Mouse (Mus musculus): Measurements from ENCODE around the gene Napa. TPM values are rescaled to one million over a fixed set of nuclear protein-coding genes. Genes with fewer than 3 reads are reported as not detected.

The Napa gene
- polyA plus RNA-seq, 1 experiment from 2014 or later = 178 TPM

- H3K9me3 ChIP-seq (replicated peaks; ENCODE audit: low read length) = no peaks in the 10 kb centered on the region
- ATAC-seq (replicated peaks; ENCODE audit: low FRiP score, low read depth) (no peak), DNase-seq (ENCODE audit: low spot score) (no peak)
- H3K4me1 ChIP-seq (replicated peaks; ENCODE audit: insufficient read depth, low read length) = peaks cover 9% of the 10 kb centered on the region; the same call in 1 of the 2 replicates
- H3K36me3 ChIP-seq (ENCODE audit: insufficient read depth, low read length) = peaks cover 6% of the 10 kb centered on the region; the same call in 1 of the 2 replicates
- no peak overlapping the region for H3K27ac ChIP-seq
- H3K9ac ChIP-seq (ENCODE audit: low read depth, low read length) = no peak overlapping the region
- H3K4me3 ChIP-seq (replicated peaks; ENCODE audit: low read depth, low read length) = no peak overlapping the region
- TF ChIP-seq CTCF (IDR thresholded peaks at IDR 0.05; ENCODE audit: low read depth) = no peak
- 66% methylated on average over 5 of the region's 5 CpGs for WGBS
- H3K27me3 ChIP-seq (ENCODE audit: insufficient read depth, low read length) = no peaks in the 10 kb centered on the region
- peak overlapping the region; percentile 83 for H3K4me2 ChIP-seq (ENCODE audit: low read length)
Measured at GRCm38 (mm10) chr7:16128899-16129298, 30.6 kb downstream of the Napa start.

GRCm38 (mm10) chr7:16129421-16129845 is 31.2 kb downstream of the Napa start, which contains the start of gene Slc8a2:
Gene Slc8a2, plus strand, starts transcription at chr7:16129826.
- no peak within 1 kb of the TSS; the same call in 1 of the 2 replicates for H3K27ac ChIP-seq
- H3K36me3 ChIP-seq (ENCODE audit: insufficient read depth, low read length) = peaks cover 6% of the 10 kb centered on the region; the same call in 1 of the 2 replicates
- peak within 1 kb of the TSS; percentile 45 for H3K4me3 ChIP-seq (replicated peaks; ENCODE audit: low read depth, low read length)
- H3K9ac ChIP-seq (ENCODE audit: low read depth, low read length) = peak within 1 kb of the TSS; percentile 57
- DNase-seq (ENCODE audit: low spot score) (peak; percentile 90), ATAC-seq (replicated peaks; ENCODE audit: low FRiP score, low read depth) (peak; percentile 89)
- no peaks in the 10 kb centered on the region for H3K9me3 ChIP-seq (replicated peaks; ENCODE audit: low read length)
- WGBS = under 1% methylated on average over 12 of the region's 12 CpGs
- TF ChIP-seq CTCF (IDR thresholded peaks at IDR 0.05; ENCODE audit: low read depth) = peak; percentile 3; the same call in 1 of the 2 replicates
- H3K27me3 ChIP-seq (ENCODE audit: insufficient read depth, low read length) = no peaks in the 10 kb centered on the region
- peaks cover 9% of the 10 kb centered on the region; the same call in 1 of the 2 replicates for H3K4me1 ChIP-seq (replicated peaks; ENCODE audit: insufficient read depth, low read length)
- peak within 1 kb of the TSS; percentile 83 for H3K4me2 ChIP-seq (ENCODE audit: low read length)

- Histone ChIP-seq H3K27ac (no peak overlapping the region; the same call in 1 of the 2 replicates), H3K9me3 (replicated peaks; ENCODE audit: low read length) (no peaks in the 10 kb centered on the region), H3K27me3 (ENCODE audit: insufficient read depth, low read length) (no peaks in the 10 kb centered on the region), H3K4me3 (replicated peaks; ENCODE audit: low read depth, low read length) (peak overlapping the region; percentile 45), H3K36me3 (ENCODE audit: insufficient read depth, low read length) (peaks cover 1% of the 10 kb centered on the region; the same call in 1 of the 2 replicates), H3K4me1 (replicated peaks; ENCODE audit: insufficient read depth, low read length) (peaks cover 9% of the 10 kb centered on the region; the same call in 1 of the 2 replicates), H3K9ac (ENCODE audit: low read depth, low read length) (peak overlapping the region; percentile 57), H3K4me2 (ENCODE audit: low read length) (peak overlapping the region; percentile 83)
- peak; percentile 87 for DNase-seq (ENCODE audit: low spot score)
- peak; percentile 72 for ATAC-seq (replicated peaks; ENCODE audit: low FRiP score, low read depth)
- WGBS = 1% methylated on average over 33 of the region's 38 CpGs
- no peak for TF ChIP-seq CTCF (IDR thresholded peaks at IDR 0.05; ENCODE audit: low read depth)
Measured at GRCm38 (mm10) chr7:16129846-16130691, 31.8 kb downstream of the Napa start.

GRCm38 (mm10) chr7:16130956-16131634 is 32.8 kb downstream of the Napa start:
- peak overlapping the region; percentile 83; the same call in 1 of the 2 replicates for H3K4me2 ChIP-seq (ENCODE audit: low read length)
- ATAC-seq (replicated peaks; ENCODE audit: low FRiP score, low read depth) = no peak
- DNase-seq (ENCODE audit: low spot score) = no peak
- no peak overlapping the region for H3K27ac ChIP-seq
- no peaks in the 10 kb centered on the region for H3K9me3 ChIP-seq (replicated peaks; ENCODE audit: low read length)
- WGBS = 27% methylated on average over 13 of the region's 13 CpGs
- H3K9ac ChIP-seq (ENCODE audit: low read depth, low read length) = no peak overlapping the region
- H3K4me3 ChIP-seq (replicated peaks; ENCODE audit: low read depth, low read length) = peak overlapping the region; percentile 45; the same call in 1 of the 2 replicates
- H3K27me3 ChIP-seq (ENCODE audit: insufficient read depth, low read length) = no peaks in the 10 kb centered on the region
- H3K4me1 ChIP-seq (replicated peaks; ENCODE audit: insufficient read depth, low read length) = peaks cover 9% of the 10 kb centered on the region; the same call in 1 of the 2 replicates
- H3K36me3 ChIP-seq (ENCODE audit: insufficient read depth, low read length) = no peaks in the 10 kb centered on the region
- no peak for TF ChIP-seq CTCF (IDR thresholded peaks at IDR 0.05; ENCODE audit: low read depth)

GRCm38 (mm10) chr7:16132161-16132581 is 33.9 kb downstream of the Napa start:
- DNase-seq (ENCODE audit: low spot score) = no peak

DNA sequence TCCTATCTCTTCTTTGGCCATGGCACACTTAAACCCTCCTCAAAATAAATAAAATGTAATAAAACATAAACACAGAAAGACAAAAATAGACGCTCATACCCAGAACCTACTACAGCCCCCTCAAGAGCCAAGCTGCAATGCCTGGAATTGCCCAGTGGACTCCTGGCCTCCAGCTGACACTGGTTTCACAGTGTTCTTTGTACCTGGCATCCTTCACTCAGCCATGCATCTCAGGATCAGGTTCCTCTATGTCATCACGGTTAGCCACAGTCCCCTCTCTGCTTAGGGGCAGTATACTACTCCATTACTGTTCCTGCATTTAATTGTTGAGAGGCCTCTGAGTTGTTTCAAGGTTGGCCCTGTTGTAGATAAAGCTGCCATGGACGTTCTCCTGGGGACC is 34.7 kb downstream of the Napa start:
- Histone ChIP-seq H3K9ac (ENCODE audit: low read depth, low read length) (no peak overlapping the region), H3K27me3 (ENCODE audit: insufficient read depth, low read length) (no peaks in the 10 kb centered on the region), H3K9me3 (replicated peaks; ENCODE audit: low read length) (no peaks in the 10 kb centered on the region), H3K4me3 (replicated peaks; ENCODE audit: low read depth, low read length) (no peak overlapping the region), H3K27ac (no peak overlapping the region), H3K4me2 (ENCODE audit: low read length) (no peak overlapping the region), H3K36me3 (ENCODE audit: insufficient read depth, low read length) (no peaks in the 10 kb centered on the region), H3K4me1 (replicated peaks; ENCODE audit: insufficient read depth, low read length) (peaks cover 9% of the 10 kb centered on the region; the same call in 1 of the 2 replicates)
- WGBS = 67% methylated on average over 3 of the region's 3 CpGs
- ATAC-seq (replicated peaks; ENCODE audit: low FRiP score, low read depth) (no peak), DNase-seq (ENCODE audit: low spot score) (no peak)
- TF ChIP-seq CTCF (IDR thresholded peaks at IDR 0.05; ENCODE audit: low read depth) = no peak

More at GRCm38 (mm10) chr7:16132161-16132581, 33.9 kb downstream of the Napa start:
- Histone ChIP-seq H3K27ac (no peak overlapping the region), H3K27me3 (ENCODE audit: insufficient read depth, low read length) (no peaks in the 10 kb centered on the region), H3K4me2 (ENCODE audit: low read length) (no peak overlapping the region), H3K36me3 (ENCODE audit: insufficient read depth, low read length) (no peaks in the 10 kb centered on the region), H3K9me3 (replicated peaks; ENCODE audit: low read length) (no peaks in the 10 kb centered on the region), H3K4me1 (replicated peaks; ENCODE audit: insufficient read depth, low read length) (peaks cover 9% of the 10 kb centered on the region; the same call in 1 of the 2 replicates), H3K9ac (ENCODE audit: low read depth, low read length) (no peak overlapping the region), H3K4me3 (replicated peaks; ENCODE audit: low read depth, low read length) (no peak overlapping the region)
- WGBS = 12% methylated on average over 7 of the region's 7 CpGs
- ATAC-seq (replicated peaks; ENCODE audit: low FRiP score, low read depth) = no peak
- no peak for TF ChIP-seq CTCF (IDR thresholded peaks at IDR 0.05; ENCODE audit: low read depth)

All from kidney, postnatal 0 days (tissue).